Mouse (Mus musculus): ENCODE data around the gene Fads2.

- TF ChIP-seq MAFK (IDR thresholded peaks at IDR 0.05; ENCODE audit: insufficient read depth, low read depth, low read length) (no peak), CHD2 (IDR thresholded peaks at IDR 0.05; ENCODE audit: low read depth, low read length) (no peak), ZNF384 (IDR thresholded peaks at IDR 0.05; ENCODE audit: low read depth, low read length) (no peak)
These were observed 62.6 kb downstream of the Fads2 start for GRCm38 (mm10) chr19:10038910-10039309.
